Mouse (Mus musculus) splenic B cell, adult 2 months (primary cell): ENCODE results near the gene Gm10643.

Experiments
- DNase-seq: peaks from one replicate; pipeline ENCODE4 v3.0.0-alpha.2; 2011; ENCODE audit warnings: low read depth, low spot score
- H3K27me3 ChIP-seq: 2 replicates; pipeline ENCODE4 v1.6.1; 2012; ENCODE audit warnings: mild to moderate bottlenecking, low read length, moderate library complexity, mixed read lengths; ENCODE audit not compliant: control insufficient read depth, poor library complexity, insufficient read depth, severe bottlenecking
- H3K36me3 ChIP-seq: 2 replicates; pipeline ENCODE4 v1.6.1; 2012; ENCODE audit warnings: mild to moderate bottlenecking, low read length, moderate library complexity, mixed read lengths; ENCODE audit not compliant: control insufficient read depth, poor library complexity, insufficient read depth, severe bottlenecking

Gm10643 gene

GRCm38 (mm10) chr8:84067047-84067573 lies 2.2 kb upstream of the Gm10643 start:
- peak; percentile 95 for DNase-seq
- H3K27me3 ChIP-seq, result no peaks in the 10 kb centered on the region
- no peaks in the 10 kb centered on the region for H3K36me3 ChIP-seq

- Histone ChIP-seq H3K27me3 (no peaks in the 10 kb centered on the region), H3K36me3 (no peaks in the 10 kb centered on the region)
- DNase-seq, result peak; percentile 100
Observed at GRCm38 (mm10) chr8:84066291-84066930, 1.5 kb upstream of the Gm10643 start, which contains the start of gene Rfx1. Gene Rfx1, plus strand, starts transcription at chr8:84066834.

GRCm38 (mm10) chr8:84065457-84066072 lies 628 bp upstream of the Gm10643 start:
- no peaks in the 10 kb centered on the region for H3K36me3 ChIP-seq
- no peak for DNase-seq

GRCm38 (mm10) chr8:84063861-84064610 lies 901 bp downstream of the Gm10643 start:
- Histone ChIP-seq H3K27me3 (no peaks in the 10 kb centered on the region), H3K36me3 (no peaks in the 10 kb centered on the region)
- peak; percentile 77 for DNase-seq

More at GRCm38 (mm10) chr8:84065457-84066072, 628 bp upstream of the Gm10643 start:
- no peaks in the 10 kb centered on the region for H3K27me3 ChIP-seq

- no peaks in the 10 kb centered on the region for H3K36me3 ChIP-seq
- no peak for DNase-seq
- no peaks in the 10 kb centered on the region for H3K27me3 ChIP-seq
Observed at GRCm38 (mm10) chr8:84060245-84060644, 4.7 kb downstream of the Gm10643 start.

- no peak for DNase-seq
- Histone ChIP-seq H3K36me3 (no peaks in the 10 kb centered on the region), H3K27me3 (no peaks in the 10 kb centered on the region)
Observed at GRCm38 (mm10) chr8:84059226-84059625, 5.7 kb downstream of the Gm10643 start.

GRCm38 (mm10) chr8:84057827-84058226 lies 7.1 kb downstream of the Gm10643 start:
- no peak for DNase-seq

GRCm38 (mm10) chr8:84053229-84053628 lies 11.7 kb downstream of the Gm10643 start:
- Histone ChIP-seq H3K27me3 (no peaks in the 10 kb centered on the region), H3K36me3 (no peaks in the 10 kb centered on the region)
- no peak for DNase-seq

More at GRCm38 (mm10) chr8:84057827-84058226, 7.1 kb downstream of the Gm10643 start:
- Histone ChIP-seq H3K36me3 (no peaks in the 10 kb centered on the region), H3K27me3 (no peaks in the 10 kb centered on the region)

GRCm38 (mm10) chr8:84052746-84053145 lies 12.2 kb downstream of the Gm10643 start:
- Histone ChIP-seq H3K27me3 (no peaks in the 10 kb centered on the region), H3K36me3 (no peaks in the 10 kb centered on the region)
- no peak for DNase-seq

- no peak for DNase-seq
- Histone ChIP-seq H3K36me3 (no peaks in the 10 kb centered on the region), H3K27me3 (no peaks in the 10 kb centered on the region)
Observed at GRCm38 (mm10) chr8:84048171-84048570, 16.8 kb downstream of the Gm10643 start.

- Histone ChIP-seq H3K27me3 (no peaks in the 10 kb centered on the region), H3K36me3 (no peaks in the 10 kb centered on the region)
- DNase-seq, result no peak
Observed at GRCm38 (mm10) chr8:84046505-84046904, 18.4 kb downstream of the Gm10643 start.

- peaks cover 4% of the 10 kb centered on the region; the same call in 1 of the 2 replicates for H3K36me3 ChIP-seq
- no peaks in the 10 kb centered on the region for H3K27me3 ChIP-seq
- DNase-seq, result no peak
Observed at GRCm38 (mm10) chr8:84044900-84045299, 20.0 kb downstream of the Gm10643 start, which contains the start of gene Rln3. Gene Rln3, minus strand, starts transcription at chr8:84045000.

GRCm38 (mm10) chr8:84044103-84044502 lies 20.8 kb downstream of the Gm10643 start:
- DNase-seq, result no peak
- Histone ChIP-seq H3K36me3 (peaks cover 4% of the 10 kb centered on the region; the same call in 1 of the 2 replicates), H3K27me3 (no peaks in the 10 kb centered on the region)

GRCm38 (mm10) chr8:84042948-84043342 lies 22.0 kb downstream of the Gm10643 start:
- Histone ChIP-seq H3K27me3 (no peaks in the 10 kb centered on the region), H3K36me3 (peaks cover 6% of the 10 kb centered on the region)
- peak; percentile 20 for DNase-seq
